Mouse (Mus musculus) ES-E14 (cell line): ENCODE data around the gene Nop53. TPM values are rescaled to one million over a fixed set of nuclear protein-coding genes. Genes with fewer than 3 reads are reported as not detected.
A peak's percentile ranks its signal among the peaks of the same experiment; 100 is the strongest.

Experiments used
- DNase-seq: peaks from one replicate; pipeline ENCODE4 v3.0.0-alpha.2; 2013; ENCODE audit warnings: low read depth, low spot score
- H3K27ac ChIP-seq: 2 replicates; pipeline ENCODE4 v1.5.1; 2012; ENCODE audit warnings: low read depth, mild to moderate bottlenecking, low read length, moderate library complexity, mixed read lengths; ENCODE audit not compliant: poor library complexity, insufficient read depth, severe bottlenecking
- H3K36me3 ChIP-seq: 2 replicates; pipeline ENCODE4 v1.6.1; 2012; ENCODE audit warnings: mild to moderate bottlenecking, low read length, moderate library complexity, mixed read lengths; ENCODE audit not compliant: control insufficient read depth, poor library complexity, insufficient read depth, severe bottlenecking
- H3K4me1 ChIP-seq, 2 experiments: fragments of 150-350 bp in 1 of 2; sonication (generic) in 1 of 2; 2 replicates each; pipeline ENCODE4 v1.6.1; 2012; ENCODE audit warnings: low read length in 2 of 2, mild to moderate bottlenecking in 1 of 2, mixed read lengths in 1 of 2; ENCODE audit not compliant: control insufficient read depth in 2 of 2, insufficient read depth in 2 of 2, poor library complexity in 1 of 2
- H3K4me3 ChIP-seq, 2 experiments: fragments of 150-350 bp in 1 of 2; sonication (generic) in 1 of 2; 2 replicates each; pipeline ENCODE4 v1.5.1; 2012; ENCODE audit warnings: low read length in 2 of 2, low read depth in 1 of 2, mild to moderate bottlenecking in 1 of 2, mixed read lengths in 1 of 2; ENCODE audit not compliant: insufficient read depth in 1 of 2, poor library complexity in 1 of 2, severe bottlenecking in 1 of 2
- H3K9ac ChIP-seq: 2 replicates; pipeline ENCODE4 v1.6.1; 2012; ENCODE audit warnings: low read depth, mild to moderate bottlenecking, low read length, mixed read lengths; ENCODE audit not compliant: poor library complexity, insufficient read depth, severe bottlenecking
- H3K9me3 ChIP-seq: fragments of 150-350 bp; sonication (generic); 2 replicates; pipeline ENCODE4 v1.6.1; 2012; ENCODE audit warnings: low read depth, mild to moderate bottlenecking, low read length; ENCODE audit not compliant: control insufficient read depth, insufficient read depth
- CHD2 ChIP-seq: IDR thresholded peaks from 2 replicates; pipeline ENCODE4 v1.6.1; 2014; ENCODE audit warnings: mild to moderate bottlenecking, low read depth, low read length, inconsistent platforms
- HCFC1 ChIP-seq: IDR thresholded peaks from 2 replicates; pipeline ENCODE4 v1.6.1; 2012; ENCODE audit warnings: low read length, inconsistent platforms, borderline replicate concordance; ENCODE audit not compliant: insufficient read depth
- MAFK ChIP-seq: IDR thresholded peaks from 2 replicates; pipeline ENCODE4 v1.6.1; 2014; ENCODE audit warnings: mild to moderate bottlenecking, low read depth, low read length, inconsistent platforms; ENCODE audit not compliant: insufficient read depth
- ZC3H11A ChIP-seq: IDR thresholded peaks from 2 replicates; pipeline ENCODE4 v1.6.1; 2012; ENCODE audit warnings: low read depth, mild to moderate bottlenecking, inconsistent platforms, low read length, borderline replicate concordance
- ZNF384 ChIP-seq: IDR thresholded peaks from 2 replicates; pipeline ENCODE4 v1.6.1; 2012; ENCODE audit warnings: low read depth, low read length, inconsistent platforms
- in situ Hi-C, 2 experiments: fragments of 600-800 bp; cut with MboI; formaldehyde crosslinking; loops; one replicate each; pipeline ENCODE4 v1.15.1; 2025; ENCODE audit warnings: low sequenced_read_pairs in 2 of 2, inconsistent platforms in 1 of 2; ENCODE audit not compliant: unreplicated experiment in 2 of 2
- total RNA-seq: library from RNA; depleted of rRNA; stranded (reverse); fragments of 300-350 nt; gene quantifications from 2 replicates; pipeline ENCODE4 v1.2.3, GENCODE M21; 2012

The Nop53 gene
- total RNA-seq, 1 experiment, result 212 TPM

DNA sequence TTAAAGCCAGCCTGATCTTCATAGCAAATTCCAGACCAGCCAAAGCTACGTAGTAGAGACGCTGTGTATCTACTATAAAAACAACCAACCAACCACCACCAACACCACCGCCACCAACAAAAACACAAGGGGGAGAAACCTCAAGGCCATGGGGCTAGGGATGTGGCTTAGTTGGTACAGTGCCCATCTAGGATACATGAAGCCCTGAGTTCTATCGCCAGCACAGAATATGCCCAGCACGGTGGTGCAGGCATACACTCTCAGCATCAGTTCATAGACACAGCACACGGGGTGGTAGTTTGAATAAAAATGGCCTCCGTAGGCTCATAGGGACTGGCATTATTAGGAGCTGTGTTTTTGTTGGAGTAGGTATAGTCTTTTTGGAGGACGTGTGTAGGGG lies 22.4 kb upstream of the Nop53 start:
- peaks cover 2 to 15% of the 10 kb centered on the region in 2 experiments; a peak in 1 of 4 replicates for H3K4me1 ChIP-seq
- H3K36me3 ChIP-seq, result no peaks in the 10 kb centered on the region
- in situ Hi-C loops, result loop anchor here in 1 of 2 experiments (25.0 kb wide), 2 partner anchors 169 to 294 kb away; partner anchors contain the start of genes C5ar1, Inafm1 and Slc8a2
- H3K9me3 ChIP-seq, result no peaks in the 10 kb centered on the region
- no peak for DNase-seq
- TF ChIP-seq CHD2 (no peak), ZC3H11A (no peak), ZNF384 (no peak), MAFK (no peak), HCFC1 (no peak)
- H3K27ac ChIP-seq, result no peak overlapping the region
- no peak overlapping the region for H3K9ac ChIP-seq
- H3K4me3 ChIP-seq, result no peak overlapping the region

DNA sequence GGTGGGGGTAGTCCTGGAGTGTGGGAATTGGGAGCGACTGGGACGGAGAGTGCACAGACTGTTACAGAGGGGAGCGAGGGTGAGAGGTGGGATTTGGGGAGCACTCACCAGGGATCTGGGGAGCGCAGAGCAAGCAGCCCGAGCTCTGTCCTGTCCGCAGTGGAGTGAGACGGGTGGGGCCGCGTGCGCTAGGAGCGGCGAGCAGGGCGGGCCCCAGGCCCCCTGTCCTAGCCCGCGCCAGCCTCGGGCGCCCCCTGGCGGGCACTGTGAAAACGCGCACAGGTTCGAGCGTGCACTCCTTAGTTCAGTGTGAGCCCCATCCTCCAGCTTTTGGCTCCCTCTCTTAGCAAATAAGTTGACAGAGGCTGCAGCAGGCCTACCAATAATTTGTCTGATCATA lies 21.4 kb upstream of the Nop53 start, which contains the start of gene Ehd2:
Gene Ehd2 (minus strand): TSS at position 256 of the 400 bp plus-strand sequence.
- Histone ChIP-seq H3K4me3 (peak within 1 kb of the TSS; percentile 56 to 65), H3K4me1 (peaks cover 0 to 21% of the 10 kb centered on the region in 2 experiments; a peak in 2 of 4 replicates), H3K9me3 (no peaks in the 10 kb centered on the region), H3K27ac (no peak within 1 kb of the TSS), H3K36me3 (no peaks in the 10 kb centered on the region), H3K9ac (peak within 1 kb of the TSS; percentile 58)
- no peak for DNase-seq
- in situ Hi-C loops, result loop anchor here in 1 of 2 experiments (25.0 kb wide), 2 partner anchors 170 to 295 kb away; partner anchors contain the start of genes C5ar1, Inafm1 and Slc8a2
- TF ChIP-seq HCFC1 (0 out of 2 replicates have a peak, but pooled peaks have one; percentile 27), CHD2 (no peak), ZC3H11A (no peak), ZNF384 (no peak), MAFK (no peak)

DNA sequence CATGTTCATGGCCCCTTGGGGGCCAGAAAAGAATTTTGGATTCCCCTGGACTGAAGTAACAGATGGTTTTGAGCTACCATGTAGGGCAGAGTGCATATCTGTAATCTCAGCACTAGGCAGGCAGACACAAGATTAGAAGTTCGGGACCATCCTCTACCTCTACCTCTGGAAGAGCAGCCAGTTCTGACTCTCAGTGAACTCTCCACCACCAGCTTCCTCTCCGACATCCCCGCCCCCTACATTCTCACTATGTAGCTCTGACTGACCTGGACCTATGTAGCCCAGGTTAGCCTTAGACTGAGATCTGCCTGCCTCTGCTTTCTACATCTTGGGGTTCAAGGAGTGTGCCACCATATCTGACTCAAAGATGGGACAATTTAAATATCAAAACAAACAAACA lies 20.6 kb upstream of the Nop53 start:
- H3K9ac ChIP-seq, result no peak overlapping the region

DNA sequence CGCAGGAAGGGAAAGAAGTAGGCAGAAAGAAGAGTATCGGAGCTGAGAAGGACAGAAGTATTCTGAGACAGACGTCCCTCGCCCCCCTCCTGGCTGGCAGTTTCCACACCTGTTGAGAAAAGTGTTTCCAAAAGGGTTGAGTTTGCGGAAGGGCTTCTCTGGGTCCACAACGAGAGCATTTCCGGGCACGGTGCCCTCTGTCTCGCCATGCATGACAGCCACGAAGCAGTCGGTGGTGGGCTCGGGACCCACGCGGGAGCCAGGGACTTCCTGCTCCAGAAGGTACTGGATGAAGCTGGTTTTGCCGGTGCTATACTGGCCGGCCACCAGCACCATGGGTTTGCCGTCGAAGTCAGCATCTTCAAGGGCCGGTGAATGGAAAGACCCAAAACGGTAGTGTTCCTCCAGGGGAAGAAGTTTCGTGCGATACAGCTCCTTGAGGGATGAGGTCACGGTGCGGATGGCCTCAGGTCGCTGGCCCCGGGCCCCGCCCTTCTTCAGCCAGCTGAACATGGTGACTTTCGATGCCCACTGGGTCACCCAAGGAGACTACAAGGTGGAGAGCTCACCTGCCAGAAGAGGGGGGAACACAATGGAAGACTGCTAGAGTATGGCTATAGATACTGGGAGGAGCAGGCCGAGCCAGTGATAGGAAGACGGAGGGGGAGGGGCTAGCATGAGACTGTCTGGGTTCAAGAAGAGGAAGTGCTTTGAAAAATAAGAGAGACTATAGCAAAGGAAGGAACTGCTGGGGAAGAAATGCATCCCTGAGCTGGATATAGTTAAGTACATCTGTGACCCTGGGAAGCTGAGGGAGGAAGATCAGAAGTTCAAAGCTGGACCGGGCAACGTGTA lies 18.2 kb upstream of the Nop53 start:
- Histone ChIP-seq H3K4me3 (no peak overlapping the region), H3K36me3 (no peaks in the 10 kb centered on the region), H3K9ac (no peak overlapping the region), H3K4me1 (peaks cover 0 to 18% of the 10 kb centered on the region in 2 experiments; a peak in 2 of 4 replicates), H3K27ac (no peak overlapping the region), H3K9me3 (no peaks in the 10 kb centered on the region)
- TF ChIP-seq HCFC1 (no peak), CHD2 (no peak), ZC3H11A (no peak), ZNF384 (no peak), MAFK (no peak)
- in situ Hi-C loops, result loop anchor here in 1 of 2 experiments (25.0 kb wide), 2 partner anchors 173 to 298 kb away; partner anchors contain the start of genes C5ar1, Inafm1 and Slc8a2
- DNase-seq, result no peak

More for the DNA sequence above, 20.6 kb upstream of the Nop53 start:
- H3K4me1 ChIP-seq, result peaks cover 0 to 20% of the 10 kb centered on the region in 2 experiments; a peak in 2 of 4 replicates
- no peak for DNase-seq
- no peaks in the 10 kb centered on the region for H3K36me3 ChIP-seq
- TF ChIP-seq ZNF384, result no peak
- TF ChIP-seq MAFK, result no peak
- TF ChIP-seq ZC3H11A, result no peak
- H3K27ac ChIP-seq, result no peak overlapping the region
- no peaks in the 10 kb centered on the region for H3K9me3 ChIP-seq
- no peak overlapping the region for H3K4me3 ChIP-seq
- in situ Hi-C loops, result loop anchor here in 1 of 2 experiments (25.0 kb wide), 2 partner anchors 171 to 296 kb away; partner anchors contain the start of genes C5ar1, Inafm1 and Slc8a2
